Mouse (Mus musculus) liver, adult 2 months (tissue): ENCODE results near the gene Atp9a.

Source experiments
- CTCF ChIP-seq: fragments of 200-500 bp; IDR thresholded peaks from 2 replicates; pipeline ENCODE4 v1.5.1; 2011; ENCODE audit warnings: low read depth, low read length, control low read depth
- POLR2A ChIP-seq: fragments of 200-500 bp; IDR thresholded peaks from 2 replicates; pipeline ENCODE4 v1.6.1; 2011; ENCODE audit warnings: low read length, control low read depth; ENCODE audit not compliant: insufficient read depth; ENCODE audit errors: extremely low read depth

DNA sequence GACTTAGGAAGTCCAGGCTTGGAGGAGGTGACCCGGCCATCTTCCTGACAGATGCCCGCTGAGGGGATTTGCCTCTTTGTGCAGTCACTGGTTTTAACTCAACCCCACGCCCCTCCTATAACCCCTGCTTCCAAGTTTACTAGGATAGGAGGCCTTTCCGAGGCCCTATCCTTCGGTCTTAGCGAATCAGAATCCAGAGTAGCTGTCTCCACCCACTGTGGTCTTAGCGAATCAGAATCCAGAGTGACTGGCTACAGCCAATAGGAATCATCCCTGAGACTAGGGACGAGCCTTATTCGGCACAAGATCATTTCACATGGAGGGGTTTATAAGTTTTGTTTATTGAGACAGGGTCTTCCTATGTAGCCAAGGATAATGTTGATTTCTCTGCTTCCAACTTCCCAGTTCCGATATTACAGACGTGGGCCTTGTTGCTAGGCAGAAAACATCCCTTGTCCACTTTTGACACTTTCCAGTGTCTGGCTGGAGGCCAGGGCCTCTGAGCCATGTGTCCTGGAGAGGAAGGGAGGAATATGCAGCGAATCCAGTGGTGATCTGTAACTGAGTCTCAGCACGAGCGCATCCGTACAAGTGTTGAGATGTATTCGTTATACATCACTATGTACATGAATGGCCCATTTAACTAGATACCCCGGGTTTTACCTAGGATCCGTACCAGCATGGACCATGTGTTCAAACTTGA, 127.9 kb downstream of the Atp9a start:
- TF ChIP-seq CTCF = no peak
- no peak for TF ChIP-seq POLR2A
